Mouse (Mus musculus) small intestine, adult 2 months (tissue): ENCODE measurements at regions not wholly inside any gene's neighbourhood (a gene's known extent, or its start where the extent isn't known, plus 50 kb on each side); places are given as distances from the start of the nearest gene placed in this dataset.

Source experiments
- H3K27ac ChIP-seq: fragments of 200-500 bp; 2 replicates; pipeline ENCODE4 v1.5.1; 2012; ENCODE audit warnings: low read depth, low read length, control low read depth, inconsistent platforms; ENCODE audit not compliant: insufficient read depth
- H3K27me3 ChIP-seq: fragments of 200-500 bp; 2 replicates; pipeline ENCODE4 v1.6.1; 2012; ENCODE audit warnings: mild to moderate bottlenecking, moderate library complexity, low read length, inconsistent platforms; ENCODE audit not compliant: control insufficient read depth, insufficient read depth
- H3K36me3 ChIP-seq: fragments of 200-500 bp; 2 replicates; pipeline ENCODE4 v1.6.1; 2012; ENCODE audit warnings: mild to moderate bottlenecking, low read length, control low read depth, inconsistent platforms; ENCODE audit not compliant: control insufficient read depth, insufficient read depth
- H3K4me1 ChIP-seq: fragments of 200-500 bp; 2 replicates; pipeline ENCODE4 v1.6.1; 2012; ENCODE audit warnings: low read length, inconsistent platforms, mixed read lengths; ENCODE audit not compliant: control insufficient read depth, insufficient read depth, insufficient read length
- H3K4me3 ChIP-seq: fragments of 200-500 bp; 2 replicates; pipeline ENCODE4 v1.5.1; 2012; ENCODE audit warnings: low read depth, mild to moderate bottlenecking, control low read depth, inconsistent platforms, low read length, moderate library complexity
- CTCF ChIP-seq: fragments of 200-500 bp; IDR thresholded peaks from 2 replicates; pipeline ENCODE4 v1.5.1; 2012; ENCODE audit warnings: low read depth, mild to moderate bottlenecking, control low read depth, inconsistent platforms, low read length, moderate library complexity, mixed read lengths; ENCODE audit not compliant: insufficient replicate concordance, insufficient read length; ENCODE audit errors: extremely low read depth
- POLR2A ChIP-seq: fragments of 200-500 bp; IDR thresholded peaks from 2 replicates; pipeline ENCODE4 v1.6.1; 2012; ENCODE audit warnings: low read depth, mild to moderate bottlenecking, control low read depth, inconsistent platforms, low read length, moderate library complexity
- WGBS: fragments of 180-500 bp; shearing (Covaris S2); methylation state at CpG from one replicate; pipeline ENCODE4 v1.1.7; 2018; 5-methylcytosine and 5-hydroxymethylcytosine counted together

GRCm38 (mm10) chr12:8070788-8071187, 93.3 kb downstream of the Apob start:
- Histone ChIP-seq H3K36me3 (no peaks in the 10 kb centered on the region), H3K27ac (no peak overlapping the region), H3K4me1 (no peaks in the 10 kb centered on the region), H3K27me3 (no peaks in the 10 kb centered on the region), H3K4me3 (no peak overlapping the region)
- TF ChIP-seq POLR2A, result no peak
- TF ChIP-seq CTCF, result no peak
- 69% methylated on average over 6 of the region's 6 CpGs for WGBS

DNA sequence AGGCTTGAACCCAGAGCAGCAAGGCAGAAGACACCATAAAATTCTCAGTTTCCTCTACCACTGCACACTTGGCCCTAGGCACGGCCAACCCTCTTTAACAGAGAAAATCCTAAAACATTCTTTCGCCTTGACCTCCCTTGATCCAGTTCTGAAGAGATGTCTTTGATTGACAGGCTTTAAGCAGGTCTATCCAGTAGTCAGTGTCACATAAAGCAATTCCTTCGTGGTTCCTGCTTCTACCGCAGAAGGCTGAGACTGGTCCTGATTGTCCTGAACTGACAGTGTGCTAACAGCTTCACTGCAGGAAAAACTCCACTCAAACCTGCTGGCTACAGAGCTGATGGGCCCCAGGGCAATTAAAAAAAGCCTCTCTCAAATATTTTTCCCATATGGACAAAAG, 93.8 kb downstream of the Apob start:
- TF ChIP-seq POLR2A (no peak), CTCF (no peak)
- no peak overlapping the region for H3K27ac ChIP-seq
- no peaks in the 10 kb centered on the region for H3K27me3 ChIP-seq
- no peaks in the 10 kb centered on the region for H3K36me3 ChIP-seq
- H3K4me3 ChIP-seq, result no peak overlapping the region
- H3K4me1 ChIP-seq, result no peaks in the 10 kb centered on the region
- 86% methylated on average over 4 of the region's 4 CpGs for WGBS

- Histone ChIP-seq H3K27me3 (no peaks in the 10 kb centered on the region), H3K27ac (no peak overlapping the region), H3K36me3 (no peaks in the 10 kb centered on the region), H3K4me1 (no peaks in the 10 kb centered on the region), H3K4me3 (no peak overlapping the region)
- TF ChIP-seq CTCF, result no peak
- TF ChIP-seq POLR2A, result no peak
Observed at GRCm38 (mm10) chr12:8076010-8076540, 98.6 kb downstream of the Apob start.

GRCm38 (mm10) chr12:8077346-8077745, 99.9 kb downstream of the Apob start:
- Histone ChIP-seq H3K27me3 (no peaks in the 10 kb centered on the region), H3K36me3 (no peaks in the 10 kb centered on the region), H3K27ac (no peak overlapping the region), H3K4me1 (no peaks in the 10 kb centered on the region), H3K4me3 (no peak overlapping the region)
- 75% methylated on average over 4 of the region's 4 CpGs for WGBS
- TF ChIP-seq POLR2A, result no peak
- no peak for TF ChIP-seq CTCF

DNA sequence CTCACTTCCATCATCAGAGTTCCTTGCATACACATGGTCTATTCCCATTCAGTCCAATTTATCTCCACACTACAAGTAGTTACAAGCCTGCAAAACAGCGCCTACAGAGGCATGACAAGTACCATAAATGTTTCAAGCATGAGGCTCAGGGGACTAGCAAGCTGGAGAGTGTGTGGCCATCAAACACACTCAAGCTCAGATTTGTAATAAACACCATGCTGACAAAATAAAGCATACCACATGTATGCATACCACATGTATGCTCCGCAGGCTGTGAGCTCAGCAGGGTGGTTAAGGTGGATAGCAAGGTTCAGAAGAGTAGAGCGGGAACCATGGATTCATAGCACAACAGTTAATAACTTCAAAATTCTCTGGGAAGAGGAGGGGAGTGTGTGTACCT, 100.6 kb downstream of the Apob start:
- no peaks in the 10 kb centered on the region for H3K4me1 ChIP-seq
- no peak overlapping the region for H3K27ac ChIP-seq
- no peak overlapping the region for H3K4me3 ChIP-seq
- no peaks in the 10 kb centered on the region for H3K27me3 ChIP-seq
- no peaks in the 10 kb centered on the region for H3K36me3 ChIP-seq
- TF ChIP-seq POLR2A (no peak), CTCF (no peak)
- 88% methylated on average over 3 of the region's 3 CpGs for WGBS

- Histone ChIP-seq H3K4me1 (no peaks in the 10 kb centered on the region; the same call in 1 of the 2 replicates), H3K27me3 (no peaks in the 10 kb centered on the region), H3K4me3 (no peak overlapping the region), H3K27ac (no peak overlapping the region), H3K36me3 (no peaks in the 10 kb centered on the region)
- no peak for TF ChIP-seq POLR2A
- no peak for TF ChIP-seq CTCF
- 40% methylated on average over 8 of the region's 8 CpGs for WGBS
Observed at GRCm38 (mm10) chr12:8082688-8083661, 105.5 kb downstream of the Apob start.

GRCm38 (mm10) chr12:8087958-8088357, 110.5 kb downstream of the Apob start:
- TF ChIP-seq POLR2A (no peak), CTCF (no peak)
- no peaks in the 10 kb centered on the region for H3K36me3 ChIP-seq
- H3K27ac ChIP-seq, result no peak overlapping the region; the same call in 1 of the 2 replicates
- H3K4me1 ChIP-seq, result peaks cover 16% of the 10 kb centered on the region; the same call in 1 of the 2 replicates
- H3K4me3 ChIP-seq, result no peak overlapping the region
- no peaks in the 10 kb centered on the region for H3K27me3 ChIP-seq
- 8% methylated on average over 1 of the region's 3 CpGs for WGBS
